Mouse (Mus musculus) subcutaneous adipose tissue, adult 2 months (tissue): ENCODE results near the gene Ptgr2. TPM values are rescaled to one million over a fixed set of nuclear protein-coding genes. Genes with fewer than 3 reads are reported as not detected.

Experiments used
- polyA plus RNA-seq: library from polyadenylated mRNA; depleted of rRNA; stranded (reverse); fragments of >200 nt; gene quantifications from 2 replicates; pipeline ENCODE4 v1.2.3, GENCODE M21; 2012; ENCODE audit warnings: low replicate concordance; rRNA removed

Gene Ptgr2
- 21.2 and 34.9 TPM in 2 replicates for polyA plus RNA-seq

DNA sequence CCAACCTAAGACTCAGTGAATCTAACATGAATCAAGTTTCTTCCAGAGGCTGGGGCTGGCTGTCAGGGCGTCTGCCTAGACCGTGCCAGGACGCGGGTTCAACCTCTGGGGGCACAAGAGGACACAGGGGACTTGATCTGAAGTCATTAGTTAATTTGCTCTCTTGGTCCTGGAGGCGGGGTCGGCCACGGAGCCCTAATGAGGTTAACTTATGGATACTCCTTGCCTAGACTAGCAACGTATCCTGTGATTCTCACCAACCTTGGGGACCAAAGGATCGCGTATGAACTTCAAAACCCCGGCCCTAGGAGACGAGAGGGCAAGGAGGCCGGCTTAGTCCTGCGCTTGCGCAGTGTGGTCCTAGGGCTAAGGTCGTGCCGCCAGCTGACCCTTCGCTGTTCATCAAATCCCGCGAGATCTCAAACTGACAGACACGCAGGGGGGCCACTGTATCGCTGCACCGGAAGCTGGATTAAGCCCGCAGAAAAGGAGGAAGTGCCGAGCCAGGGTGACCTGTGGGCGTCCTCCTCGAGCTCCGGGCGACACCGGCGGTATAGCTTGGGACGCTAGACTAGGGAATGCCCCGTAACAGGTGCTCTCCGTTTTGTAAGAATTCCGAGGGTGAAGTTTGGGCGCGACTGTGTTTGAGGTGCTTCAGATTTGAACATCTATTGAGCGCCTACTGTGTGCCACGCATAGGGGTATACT lies at the start of gene Ptgr2:
TSS of gene Ptgr2 (plus strand) at position 348 of the 708 bp plus-strand sequence.

DNA sequence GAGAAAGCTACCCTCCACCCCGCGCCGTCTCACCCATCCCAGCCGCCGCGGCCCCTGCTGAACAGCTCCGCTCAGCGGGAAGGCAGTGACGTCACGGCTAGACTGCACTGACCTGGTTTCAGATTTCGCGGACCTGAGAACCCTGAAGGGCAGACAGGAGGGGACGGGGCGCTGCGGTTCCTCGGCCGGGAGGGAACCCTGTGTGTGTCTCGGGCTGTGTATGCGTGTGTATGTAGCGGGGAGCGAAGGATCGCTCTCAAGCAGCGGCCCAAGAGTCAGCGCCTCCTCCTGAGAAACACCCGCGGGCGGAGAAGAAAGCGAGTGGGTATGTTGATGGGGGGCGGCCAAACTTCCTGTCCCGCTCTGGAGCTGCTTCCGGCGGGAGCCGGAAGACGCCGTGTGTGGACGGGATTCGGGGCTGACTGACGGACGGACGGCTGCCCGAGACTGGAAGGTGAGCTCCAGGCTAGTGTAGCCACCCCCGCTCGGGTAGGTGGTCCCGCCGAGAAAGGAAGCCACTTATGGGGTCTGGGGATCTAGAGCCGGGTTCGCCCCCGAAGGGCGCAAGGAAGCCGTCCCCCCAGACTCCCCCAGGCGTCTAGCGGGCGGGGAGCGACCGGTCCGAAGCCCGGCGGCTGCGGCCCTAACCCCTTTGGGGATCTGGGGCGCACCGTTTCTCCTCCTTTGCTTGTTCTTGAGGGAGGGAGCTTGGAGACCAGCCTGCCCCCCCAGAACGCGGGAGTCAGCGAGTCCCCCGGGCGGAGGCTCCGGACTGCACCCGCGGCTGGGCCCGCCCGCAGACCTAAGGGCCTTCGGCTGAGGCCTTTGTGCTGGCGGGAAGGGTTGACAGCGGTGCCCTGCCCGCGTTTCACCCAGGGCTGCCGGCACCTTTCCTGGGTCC lies 31.9 kb downstream of the Ptgr2 start, which contains the start of gene Zfp410:
TSS of gene Zfp410 (plus strand) at position 132 of the 901 bp plus-strand sequence.

DNA sequence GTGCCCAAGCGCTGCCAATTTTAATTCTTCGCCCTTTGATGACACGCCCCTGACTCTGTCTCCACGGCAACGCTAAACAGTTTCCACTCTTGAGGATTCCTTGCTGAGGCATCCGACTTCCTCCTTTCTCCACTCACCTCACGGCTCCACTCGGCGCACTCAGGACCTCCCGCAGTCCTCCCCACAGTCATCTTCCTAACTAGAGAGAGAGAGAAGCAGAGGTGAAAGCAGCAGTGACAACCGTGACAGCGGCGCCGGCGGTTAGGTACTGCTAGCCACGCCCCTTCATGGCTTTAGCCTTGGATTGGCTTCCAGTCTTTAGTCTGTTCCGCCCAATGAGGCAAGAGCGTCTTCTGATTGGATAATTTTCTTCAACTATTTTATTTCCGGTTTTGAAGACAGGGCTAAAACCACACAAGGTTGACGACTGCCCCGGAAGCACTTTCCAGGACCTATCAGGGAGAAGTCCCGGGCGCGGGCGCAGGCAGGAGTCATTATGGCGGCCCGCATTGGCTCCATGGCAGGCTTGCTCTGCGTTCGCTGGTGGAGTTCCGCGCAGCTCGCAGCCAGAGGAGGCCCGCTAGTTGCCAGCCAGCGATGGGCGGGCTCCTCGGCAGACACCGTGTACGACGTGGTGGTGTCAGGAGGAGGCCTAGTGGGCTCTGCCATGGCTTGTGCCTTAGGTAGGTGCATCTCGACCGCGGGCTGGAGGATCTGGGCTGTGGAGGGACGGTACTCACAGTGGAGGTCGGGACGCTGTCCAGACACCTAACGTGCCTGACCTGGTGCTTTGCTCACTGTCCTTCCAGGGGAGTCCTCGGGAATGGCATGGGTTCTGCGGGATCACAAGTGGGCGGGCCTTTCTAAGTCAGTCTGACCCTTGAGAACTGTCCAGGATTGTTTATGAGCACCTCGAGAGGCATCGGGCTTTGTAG lies 76.8 kb downstream of the Ptgr2 start, which contains the start of the genes Coq6 and Fam161b:
TSS of gene Coq6 (plus strand) at position 103 of the 935 bp plus-strand sequence.
TSS of gene Fam161b (minus strand) at position 279 of the 935 bp plus-strand sequence.

Other genes starting within 250 kb of the Ptgr2 start
- 1.8 and 3.2 TPM in 2 replicates for gene Acot4, start 246.9 kb upstream of the Ptgr2 start, polyA plus RNA-seq
- gene Gm49366, start 246.3 kb upstream of the Ptgr2 start, polyA plus RNA-seq: not detected in 2 replicates
- gene Acot3, start 233.1 kb upstream of the Ptgr2 start, polyA plus RNA-seq: not detected in 2 replicates
- gene Acot5, start 215.9 kb upstream of the Ptgr2 start, polyA plus RNA-seq: 0.08 TPM in 1 of 2 replicates, not detected in the other
- 2.9 and 6.7 TPM in 2 replicates for gene Acot6, start 184.6 kb upstream of the Ptgr2 start, polyA plus RNA-seq
- 2.8 and 6.8 TPM in 2 replicates for gene Dnal1, start 170.9 kb upstream of the Ptgr2 start, polyA plus RNA-seq
- gene Pnma1, start 136.7 kb upstream of the Ptgr2 start, polyA plus RNA-seq: 0.11 and 0.12 TPM in 2 replicates
- 13.8 and 20.7 TPM in 2 replicates for gene Elmsan1, start 66.4 kb upstream of the Ptgr2 start, polyA plus RNA-seq
- 30.1 and 36.9 TPM in 2 replicates for gene Zfp410, start 31.6 kb downstream of the Ptgr2 start, polyA plus RNA-seq
- 66.8 and 81.5 TPM in 2 replicates for gene Coq6, start 76.4 kb downstream of the Ptgr2 start, polyA plus RNA-seq
- 1.5 and 1.6 TPM in 2 replicates for gene Fam161b, start 76.6 kb downstream of the Ptgr2 start, polyA plus RNA-seq
- 14.3 and 18.4 TPM in 2 replicates for gene Entpd5, start 123.8 kb downstream of the Ptgr2 start, polyA plus RNA-seq
- 0.22 and 0.27 TPM in 2 replicates for gene Bbof1, start 123.8 kb downstream of the Ptgr2 start, polyA plus RNA-seq
- 5.2 and 6.0 TPM in 2 replicates for gene Rnf113a2, start 132.0 kb downstream of the Ptgr2 start, polyA plus RNA-seq
- 83.5 and 170 TPM in 2 replicates for gene Aldh6a1, start 165.8 kb downstream of the Ptgr2 start, polyA plus RNA-seq
- gene Lin52, start 166.2 kb downstream of the Ptgr2 start, polyA plus RNA-seq: 16.7 and 24.1 TPM in 2 replicates